Mouse (Mus musculus): ENCODE results near the gene Olfr748. TPM values are rescaled to one million over a fixed set of nuclear protein-coding genes. Genes with fewer than 3 reads are reported as not detected.
"Not testable (repeated sequence)": the region's sequence is repeated elsewhere in the genome, so short reads cannot be mapped to it uniquely, and the experiment has no call there.

The Olfr748 gene
- not detected in 2 replicates for polyA plus RNA-seq (2014; fragmentation: Nextera tagmentation; extraction: Ambion mirVana)

GRCm38 (mm10) chr14:50707073-50707472 lies at the start of gene Olfr748:
Gene Olfr748, plus strand, starts transcription at chr14:50707373.
- Histone ChIP-seq H3K27ac (ENCODE audit: low read depth) (no peak within 1 kb of the TSS), H3K36me3 (ENCODE audit: insufficient read depth) (no peaks in the 10 kb centered on the region), H3K4me1 (ENCODE audit: insufficient read depth) (no peaks in the 10 kb centered on the region), H3K4me3 (ENCODE audit: low read depth, low read length) (no peak within 1 kb of the TSS), H3K9me3 (ENCODE audit: low read depth, low read length) (no peaks in the 10 kb centered on the region), H3K27me3 (ENCODE audit: insufficient read depth, low read length) (no peaks in the 10 kb centered on the region), H3K4me2 (no peak within 1 kb of the TSS), H3K9ac (no peak within 1 kb of the TSS)
- ATAC-seq (ENCODE audit: insufficient read depth) = no peak
- no peak for DNase-seq
- WGBS = 63% methylated on average over 1 of the region's 1 CpGs
- TF ChIP-seq CTCF (IDR thresholded peaks at IDR 0.05; ENCODE audit: low read depth) = no peak

- Histone ChIP-seq H3K9me3 (ENCODE audit: low read depth, low read length) (no peaks in the 10 kb centered on the region), H3K4me3 (ENCODE audit: low read depth, low read length) (no peak within 1 kb of the TSS), H3K27me3 (ENCODE audit: insufficient read depth, low read length) (no peaks in the 10 kb centered on the region), H3K4me1 (ENCODE audit: insufficient read depth) (no peaks in the 10 kb centered on the region), H3K36me3 (ENCODE audit: insufficient read depth) (no peaks in the 10 kb centered on the region), H3K4me2 (no peak within 1 kb of the TSS), H3K27ac (ENCODE audit: low read depth) (no peak within 1 kb of the TSS), H3K9ac (no peak within 1 kb of the TSS)
- DNase-seq (no peak), ATAC-seq (ENCODE audit: insufficient read depth) (no peak)
- TF ChIP-seq CTCF (IDR thresholded peaks at IDR 0.05; ENCODE audit: low read depth) = no peak
- WGBS = 81% methylated on average over 3 of the region's 3 CpGs
Measured at GRCm38 (mm10) chr14:50693106-50693505, 14.1 kb upstream of the Olfr748 start, which contains the start of gene Olfr747. Gene Olfr747, minus strand, starts transcription at chr14:50693206.

GRCm38 (mm10) chr14:50719875-50720274 lies 12.7 kb downstream of the Olfr748 start:
- ATAC-seq (ENCODE audit: insufficient read depth); H3K36me3 ChIP-seq (ENCODE audit: insufficient read depth); H3K9ac ChIP-seq; H3K4me1 ChIP-seq (ENCODE audit: insufficient read depth); H3K9me3 ChIP-seq (ENCODE audit: low read depth, low read length); H3K27me3 ChIP-seq (ENCODE audit: insufficient read depth, low read length); H3K27ac ChIP-seq (ENCODE audit: low read depth); H3K4me2 ChIP-seq; H3K4me3 ChIP-seq (ENCODE audit: low read depth, low read length): not testable (repeated sequence)
- DNase-seq = peak; percentile 26
- 83% methylated on average over 15 of the region's 15 CpGs for WGBS

- DNase-seq; ATAC-seq (ENCODE audit: insufficient read depth); H3K9ac ChIP-seq; H3K36me3 ChIP-seq (ENCODE audit: insufficient read depth); H3K27me3 ChIP-seq (ENCODE audit: insufficient read depth, low read length); H3K9me3 ChIP-seq (ENCODE audit: low read depth, low read length); H3K4me3 ChIP-seq (ENCODE audit: low read depth, low read length); H3K4me1 ChIP-seq (ENCODE audit: insufficient read depth); H3K4me2 ChIP-seq; H3K27ac ChIP-seq (ENCODE audit: low read depth): not testable (repeated sequence)
- 62% methylated on average over 3 of the region's 4 CpGs for WGBS
Measured at GRCm38 (mm10) chr14:50722371-50722770, 15.2 kb downstream of the Olfr748 start.

GRCm38 (mm10) chr14:50740334-50740733 lies 33.2 kb downstream of the Olfr748 start:
- no peaks in the 10 kb centered on the region for H3K36me3 ChIP-seq (ENCODE audit: insufficient read depth)
- no peak for TF ChIP-seq CTCF (IDR thresholded peaks at IDR 0.05; ENCODE audit: low read depth)
- DNase-seq (no peak), ATAC-seq (ENCODE audit: insufficient read depth) (no peak)
- no peaks in the 10 kb centered on the region for H3K9me3 ChIP-seq (ENCODE audit: low read depth, low read length)
- H3K27me3 ChIP-seq (ENCODE audit: insufficient read depth, low read length) = no peaks in the 10 kb centered on the region
- H3K27ac ChIP-seq (ENCODE audit: low read depth) = no peak overlapping the region
- no peak overlapping the region for H3K4me3 ChIP-seq (ENCODE audit: low read depth, low read length)
- H3K4me2 ChIP-seq = no peak overlapping the region
- no peaks in the 10 kb centered on the region for H3K4me1 ChIP-seq (ENCODE audit: insufficient read depth)
- 64% methylated on average over 2 of the region's 2 CpGs for WGBS
- no peak overlapping the region for H3K9ac ChIP-seq

- no peak overlapping the region for H3K4me2 ChIP-seq
- no peaks in the 10 kb centered on the region for H3K36me3 ChIP-seq (ENCODE audit: insufficient read depth)
- H3K9ac ChIP-seq = no peak overlapping the region
- no peaks in the 10 kb centered on the region for H3K27me3 ChIP-seq (ENCODE audit: insufficient read depth, low read length)
- TF ChIP-seq CTCF (IDR thresholded peaks at IDR 0.05; ENCODE audit: low read depth) = no peak
- H3K4me1 ChIP-seq (ENCODE audit: insufficient read depth) = no peaks in the 10 kb centered on the region
- 56% methylated on average over 2 of the region's 2 CpGs for WGBS
- H3K9me3 ChIP-seq (ENCODE audit: low read depth, low read length) = no peaks in the 10 kb centered on the region
- ATAC-seq (ENCODE audit: insufficient read depth) = no peak
- H3K4me3 ChIP-seq (ENCODE audit: low read depth, low read length) = no peak overlapping the region
- no peak for DNase-seq
- H3K27ac ChIP-seq (ENCODE audit: low read depth) = no peak overlapping the region
Measured at GRCm38 (mm10) chr14:50741584-50741983, 34.4 kb downstream of the Olfr748 start.

- ATAC-seq (ENCODE audit: insufficient read depth) = no peak
- Histone ChIP-seq H3K4me3 (ENCODE audit: low read depth, low read length) (no peak within 1 kb of the TSS), H3K4me1 (ENCODE audit: insufficient read depth) (no peaks in the 10 kb centered on the region), H3K27me3 (ENCODE audit: insufficient read depth, low read length) (no peaks in the 10 kb centered on the region), H3K27ac (ENCODE audit: low read depth) (no peak within 1 kb of the TSS), H3K9me3 (ENCODE audit: low read depth, low read length) (no peaks in the 10 kb centered on the region), H3K4me2 (no peak within 1 kb of the TSS), H3K9ac (no peak within 1 kb of the TSS), H3K36me3 (ENCODE audit: insufficient read depth) (no peaks in the 10 kb centered on the region)
- no peak for TF ChIP-seq CTCF (IDR thresholded peaks at IDR 0.05; ENCODE audit: low read depth)
- no peak for DNase-seq
Measured at GRCm38 (mm10) chr14:50744994-50745393, 37.8 kb downstream of the Olfr748 start, which contains the start of gene Olfr749. Gene Olfr749, minus strand, starts transcription at chr14:50745094.
